Mouse (Mus musculus) spleen, adult 2 months (tissue): ENCODE data around the gene Nell1.

Experiments used
- CTCF ChIP-seq: fragments of 200-500 bp; IDR thresholded peaks from 2 replicates; pipeline ENCODE4 v1.5.1; 2011; ENCODE audit warnings: mild to moderate bottlenecking, inconsistent platforms; ENCODE audit not compliant: insufficient read depth, insufficient read length, insufficient replicate concordance; ENCODE audit errors: extremely low read depth
- POLR2A ChIP-seq: fragments of 200-500 bp; IDR thresholded peaks from 2 replicates; pipeline ENCODE4 v1.6.1; 2011; ENCODE audit warnings: low read depth, low read length, inconsistent platforms

DNA sequence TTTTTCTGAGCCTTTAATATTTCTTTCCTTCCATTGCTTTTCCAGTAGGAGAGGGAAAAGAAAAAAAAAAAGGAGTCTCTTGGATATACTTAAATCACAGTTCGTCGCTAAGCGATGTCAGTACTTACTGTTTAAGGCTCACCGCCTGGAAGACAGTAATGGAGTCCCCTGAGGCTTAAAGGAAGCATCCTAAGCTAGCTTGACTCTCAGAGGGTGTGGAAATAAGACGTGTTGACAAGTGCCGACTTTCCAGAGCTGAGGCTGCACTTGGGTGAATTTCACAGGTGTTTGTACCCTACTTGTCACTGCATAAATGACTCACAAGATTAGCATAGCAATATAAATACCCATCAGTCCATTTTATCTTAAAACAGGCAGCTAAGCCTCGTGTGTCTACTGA is 599.2 kb downstream of the Nell1 start:
- TF ChIP-seq CTCF: no peak
- no peak for TF ChIP-seq POLR2A
